Mouse (Mus musculus): Measurements from ENCODE around the gene Rsph6a.

DNA sequence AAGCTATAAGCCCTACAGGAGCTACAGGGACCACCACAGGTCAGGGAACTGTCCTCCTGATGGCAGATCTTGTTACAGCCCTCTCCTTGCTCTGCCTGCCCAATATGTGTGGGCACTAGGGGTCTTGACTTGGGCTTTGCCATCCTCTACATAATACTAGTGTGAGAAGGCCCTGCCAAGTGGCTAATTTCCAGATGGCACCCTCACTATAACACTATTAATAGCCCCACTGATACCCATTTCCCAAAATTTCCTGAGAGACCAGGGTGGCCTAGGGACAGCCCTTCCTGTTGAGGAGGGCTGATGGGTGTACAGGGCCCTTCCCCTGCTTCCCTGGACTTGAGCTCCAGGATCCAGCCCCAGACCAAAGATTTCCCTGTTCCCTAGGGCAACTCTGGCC, 43.4 kb downstream of the Rsph6a start:
- no peak for TF ChIP-seq POLR2A (IDR thresholded peaks at IDR 0.05; ENCODE audit: borderline replicate concordance, insufficient read depth, low read length)
- no peak for TF ChIP-seq CTCF (IDR thresholded peaks at IDR 0.05; ENCODE audit: borderline replicate concordance, insufficient read depth, low read depth, low read length)
